Mouse (Mus musculus) lung, embryonic 15.5 days (tissue): ENCODE data around the gene Abtb2. TPM values are rescaled to one million over a fixed set of nuclear protein-coding genes. Genes with fewer than 3 reads are reported as not detected.

ENCODE experiments used
- ATAC-seq: fragments of 200-750 bp; cut with Nextera tagmentation; 2 replicates; pipeline ENCODE4 v1.8.0; 2017; ENCODE audit warnings: moderate number of reproducible peaks, borderline replicate concordance; ENCODE audit not compliant: low FRiP score, low TSS enrichment; ENCODE audit errors: extremely low read depth
- H3K27ac ChIP-seq: fragments of 300-500 bp; sonication (generic); 2 replicates; pipeline ENCODE4 v1.5.1; 2015; ENCODE audit warnings: moderate library complexity, mild to moderate bottlenecking, inconsistent platforms
- H3K27me3 ChIP-seq: fragments of 300-500 bp; sonication (generic); 2 replicates; pipeline ENCODE4 v1.6.1; 2015; ENCODE audit warnings: inconsistent platforms
- H3K36me3 ChIP-seq: fragments of 300-500 bp; sonication (generic); 2 replicates; pipeline ENCODE4 v1.6.1; 2015; ENCODE audit warnings: inconsistent platforms
- H3K4me1 ChIP-seq: fragments of 300-500 bp; sonication (generic); 2 replicates; pipeline ENCODE4 v1.6.1; 2015; ENCODE audit warnings: inconsistent platforms
- H3K4me2 ChIP-seq: fragments of 300-500 bp; sonication (generic); 2 replicates; pipeline ENCODE4 v1.6.1; 2015; ENCODE audit warnings: inconsistent platforms, mild to moderate bottlenecking, moderate library complexity
- H3K4me3 ChIP-seq: fragments of 300-500 bp; sonication (generic); 2 replicates; pipeline ENCODE4 v1.5.1; 2015; ENCODE audit warnings: mild to moderate bottlenecking, inconsistent platforms
- H3K9ac ChIP-seq: fragments of 300-500 bp; sonication (generic); 2 replicates; pipeline ENCODE4 v1.6.1; 2015; ENCODE audit warnings: inconsistent platforms
- H3K9me3 ChIP-seq: fragments of 300-500 bp; sonication (generic); 2 replicates; pipeline ENCODE4 v1.6.1; 2016; ENCODE audit warnings: inconsistent platforms
- WGBS: fragments of 180-500 bp; shearing (Covaris S2); methylation state at CpG from one replicate; pipeline ENCODE4 v1.1.7; 2015; 5-methylcytosine and 5-hydroxymethylcytosine counted together
- polyA plus RNA-seq: library from polyadenylated mRNA; unstranded; fragments of >200 nt; fragmentation: Nextera tagmentation; extraction: Ambion mirVana; gene quantifications from 2 replicates; pipeline ENCODE4 v1.2.1, GENCODE M21; 2015

The Abtb2 gene
- polyA plus RNA-seq, 1 experiment from 2014 or later: 8.5 TPM

DNA sequence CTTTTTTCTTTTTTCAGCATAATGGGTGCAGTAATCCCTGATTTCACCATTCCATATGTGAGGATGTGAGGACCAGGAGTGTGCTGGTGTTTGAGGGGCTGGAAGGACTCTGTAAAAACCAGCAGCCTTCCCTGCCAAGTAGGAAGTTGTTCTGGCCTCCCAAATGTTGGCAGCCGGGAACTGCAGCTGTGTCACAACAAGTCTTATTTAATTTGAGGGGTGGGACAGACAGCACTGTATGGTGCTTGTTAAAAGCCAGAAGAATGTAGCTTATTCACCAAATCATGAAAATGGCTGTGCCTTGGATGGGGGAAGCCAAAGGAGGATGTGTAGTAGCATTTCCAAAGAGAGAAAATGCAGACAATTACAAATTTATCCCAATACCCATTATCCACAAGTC lies 78.3 kb downstream of the Abtb2 start:
- 29% methylated on average over 1 of the region's 1 CpGs for WGBS
- no peak overlapping the region for H3K9ac ChIP-seq
- H3K4me2 ChIP-seq: no peak overlapping the region
- H3K36me3 ChIP-seq: no peaks in the 10 kb centered on the region
- no peak overlapping the region for H3K4me3 ChIP-seq
- no peaks in the 10 kb centered on the region for H3K27me3 ChIP-seq
- peaks cover 9% of the 10 kb centered on the region; the same call in 1 of the 2 replicates for H3K4me1 ChIP-seq
- no peak for ATAC-seq
- no peaks in the 10 kb centered on the region for H3K9me3 ChIP-seq
- no peak overlapping the region for H3K27ac ChIP-seq

- H3K27ac ChIP-seq: 0 out of 2 replicates have a peak overlapping the region, but pooled peaks have one; percentile 32
- ATAC-seq: peak; percentile 31; the same call in 1 of the 2 replicates
- WGBS: 24% methylated on average over 2 of the region's 2 CpGs
These were observed 84.3 kb downstream of the Abtb2 start for GRCm38 (mm10) chr2:103650314-103650879.

GRCm38 (mm10) chr2:103652121-103652520 lies 86.0 kb downstream of the Abtb2 start:
- no peak overlapping the region for H3K27ac ChIP-seq
- H3K4me3 ChIP-seq: no peak overlapping the region
- H3K27me3 ChIP-seq: no peaks in the 10 kb centered on the region
- H3K9me3 ChIP-seq: no peaks in the 10 kb centered on the region
- 29% methylated on average over 4 of the region's 4 CpGs for WGBS
- peaks cover 8% of the 10 kb centered on the region for H3K4me1 ChIP-seq
- no peak overlapping the region for H3K4me2 ChIP-seq
- no peaks in the 10 kb centered on the region for H3K36me3 ChIP-seq
- no peak overlapping the region for H3K9ac ChIP-seq
- ATAC-seq: no peak

More at GRCm38 (mm10) chr2:103650314-103650879, 84.3 kb downstream of the Abtb2 start:
- Histone ChIP-seq H3K27me3 (no peaks in the 10 kb centered on the region), H3K4me3 (no peak overlapping the region), H3K9me3 (no peaks in the 10 kb centered on the region), H3K9ac (no peak overlapping the region), H3K4me1 (peaks cover under 1% of the 10 kb centered on the region), H3K4me2 (no peak overlapping the region), H3K36me3 (no peaks in the 10 kb centered on the region)

DNA sequence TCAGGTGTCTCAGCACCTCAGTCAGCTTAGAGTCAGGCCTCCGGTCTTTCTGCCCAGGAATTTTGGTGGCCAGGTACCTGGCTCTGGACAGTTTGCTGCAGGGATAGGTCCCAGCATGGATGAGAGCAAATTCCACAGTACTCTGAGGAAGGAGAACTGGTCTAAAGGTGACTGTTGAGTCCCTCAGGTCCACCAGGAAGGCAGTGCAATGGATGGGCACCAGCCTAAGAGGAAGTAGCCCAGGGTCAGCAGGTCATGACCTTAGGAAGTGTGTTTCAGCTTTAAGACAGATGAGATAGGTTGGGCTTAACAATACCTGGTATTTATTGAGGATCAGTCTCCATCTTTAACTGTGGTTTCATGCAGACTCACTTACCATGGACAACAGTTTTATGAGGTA lies 88.9 kb downstream of the Abtb2 start:
- Histone ChIP-seq H3K9me3 (no peaks in the 10 kb centered on the region), H3K4me2 (no peak overlapping the region), H3K27me3 (no peaks in the 10 kb centered on the region), H3K27ac (no peak overlapping the region), H3K4me3 (no peak overlapping the region), H3K4me1 (peaks cover 8% of the 10 kb centered on the region), H3K36me3 (no peaks in the 10 kb centered on the region), H3K9ac (no peak overlapping the region)
- no peak for ATAC-seq
- 82% methylated on average over 1 of the region's 1 CpGs for WGBS

DNA sequence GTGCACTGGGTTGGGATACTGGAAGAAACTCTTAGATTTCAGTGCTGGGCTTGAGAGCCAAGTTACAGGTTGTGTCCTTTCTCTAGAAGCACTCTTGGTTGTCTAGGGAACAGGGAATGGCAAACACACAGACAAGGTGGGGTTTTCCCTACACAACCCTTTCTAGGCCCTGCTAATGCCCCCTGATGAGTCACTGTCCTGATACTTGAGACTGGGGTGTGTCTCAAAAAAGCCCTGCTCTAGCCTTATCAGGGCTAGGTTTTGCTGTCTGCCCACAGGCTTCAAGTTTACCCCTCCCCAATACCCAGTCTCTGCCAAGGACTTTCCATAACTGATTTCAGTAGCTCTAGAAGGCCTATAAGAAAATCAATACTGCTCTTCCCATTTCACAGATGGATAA lies 89.9 kb downstream of the Abtb2 start:
- Histone ChIP-seq H3K36me3 (no peaks in the 10 kb centered on the region), H3K4me1 (peaks cover 8% of the 10 kb centered on the region), H3K9me3 (no peaks in the 10 kb centered on the region), H3K4me2 (no peak overlapping the region), H3K9ac (no peak overlapping the region), H3K4me3 (no peak overlapping the region), H3K27ac (no peak overlapping the region), H3K27me3 (no peaks in the 10 kb centered on the region)
- ATAC-seq: no peak

- no peaks in the 10 kb centered on the region for H3K9me3 ChIP-seq
- ATAC-seq: no peak
- peaks cover 13% of the 10 kb centered on the region for H3K4me1 ChIP-seq
- no peak overlapping the region for H3K27ac ChIP-seq
- no peak overlapping the region for H3K9ac ChIP-seq
- H3K36me3 ChIP-seq: no peaks in the 10 kb centered on the region
- no peak overlapping the region for H3K4me2 ChIP-seq
- H3K4me3 ChIP-seq: no peak overlapping the region
- WGBS: 64% methylated on average over 4 of the region's 4 CpGs
- no peaks in the 10 kb centered on the region for H3K27me3 ChIP-seq
These were observed 93.1 kb downstream of the Abtb2 start for GRCm38 (mm10) chr2:103659167-103659566.

DNA sequence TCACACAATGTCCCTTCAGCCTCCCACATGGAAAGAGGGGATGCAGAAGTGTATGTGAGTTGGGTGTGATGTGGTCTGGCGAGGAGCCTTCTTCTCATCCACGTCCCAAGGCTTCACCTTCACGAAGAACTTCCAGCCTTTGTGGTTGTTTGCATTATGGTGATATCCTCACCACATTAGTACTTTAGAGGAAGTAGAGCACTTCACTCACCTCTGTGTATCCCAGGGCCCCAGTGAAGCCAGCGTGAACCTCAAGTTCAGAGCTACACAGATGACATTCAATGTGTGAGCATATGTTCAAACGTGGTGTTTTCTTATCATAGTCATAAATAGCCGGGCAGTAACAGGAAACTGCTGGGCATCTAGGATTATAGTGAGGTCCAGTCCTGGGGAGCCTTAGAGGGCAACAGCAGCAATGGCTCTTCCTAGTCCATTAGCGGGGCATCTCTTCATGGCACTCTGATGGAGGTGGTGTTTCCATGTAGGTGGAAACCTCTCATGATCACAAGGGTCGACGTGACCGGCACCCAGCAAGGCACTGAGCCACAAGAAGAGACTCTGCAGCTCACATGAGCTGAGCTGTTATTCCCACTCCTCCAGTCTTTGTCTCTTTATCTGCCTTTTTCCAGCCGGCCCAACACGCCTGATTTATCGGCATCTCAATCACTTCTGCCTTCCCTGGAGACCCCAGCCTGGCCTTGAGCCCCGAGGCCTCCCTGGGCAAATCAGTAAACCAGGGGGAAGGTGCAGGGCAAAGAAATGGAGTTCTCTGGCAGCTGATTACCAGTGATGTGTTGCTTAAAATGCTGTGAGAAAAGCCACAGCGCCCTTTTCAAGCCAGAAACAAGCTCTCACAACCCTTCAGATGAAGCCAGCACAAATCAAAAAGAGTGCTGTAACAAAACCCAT lies 93.8 kb downstream of the Abtb2 start:
- ATAC-seq: no peak
- Histone ChIP-seq H3K27me3 (no peaks in the 10 kb centered on the region), H3K9me3 (no peaks in the 10 kb centered on the region), H3K4me1 (peaks cover 13% of the 10 kb centered on the region), H3K9ac (no peak overlapping the region), H3K36me3 (no peaks in the 10 kb centered on the region), H3K27ac (no peak overlapping the region), H3K4me2 (no peak overlapping the region), H3K4me3 (no peak overlapping the region)
- 68% methylated on average over 15 of the region's 15 CpGs for WGBS

GRCm38 (mm10) chr2:103661696-103662095 lies 95.6 kb downstream of the Abtb2 start:
- Histone ChIP-seq H3K27me3 (no peaks in the 10 kb centered on the region), H3K36me3 (no peaks in the 10 kb centered on the region), H3K9me3 (no peaks in the 10 kb centered on the region), H3K4me1 (peaks cover 5% of the 10 kb centered on the region; the same call in 1 of the 2 replicates), H3K27ac (no peak overlapping the region), H3K9ac (no peak overlapping the region), H3K4me2 (no peak overlapping the region), H3K4me3 (no peak overlapping the region)
- ATAC-seq: no peak
- 41% methylated on average over 1 of the region's 1 CpGs for whole genome bisulfite sequencing

GRCm38 (mm10) chr2:103662121-103662520 lies 96.0 kb downstream of the Abtb2 start:
- WGBS: 60% methylated on average over 4 of the region's 4 CpGs
- no peaks in the 10 kb centered on the region for H3K27me3 ChIP-seq
- no peak overlapping the region for H3K27ac ChIP-seq
- peaks cover 5% of the 10 kb centered on the region; the same call in 1 of the 2 replicates for H3K4me1 ChIP-seq
- ATAC-seq: no peak
- H3K4me3 ChIP-seq: no peak overlapping the region
- H3K36me3 ChIP-seq: no peaks in the 10 kb centered on the region
- H3K9ac ChIP-seq: no peak overlapping the region
- no peak overlapping the region for H3K4me2 ChIP-seq
- no peaks in the 10 kb centered on the region for H3K9me3 ChIP-seq

DNA sequence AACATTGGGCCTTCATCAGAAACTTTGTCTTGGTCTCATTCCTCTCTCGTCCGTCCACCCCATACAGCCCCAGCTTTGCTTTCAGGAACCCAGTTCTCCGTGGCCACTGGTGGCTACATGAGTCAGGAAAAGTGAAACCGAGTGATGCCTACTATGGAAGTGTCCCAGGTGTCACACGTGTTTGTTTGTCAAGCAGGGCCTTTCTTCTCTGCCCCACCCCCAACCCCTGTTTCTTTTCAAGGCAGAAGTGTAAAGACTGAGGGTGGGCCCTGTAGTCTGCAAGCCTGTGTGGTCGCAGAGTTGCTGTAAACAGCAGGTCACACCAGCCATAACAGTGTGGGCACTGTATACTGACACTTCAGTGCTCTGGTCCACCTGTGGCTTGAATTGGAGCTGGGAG lies 98.2 kb downstream of the Abtb2 start:
- H3K27me3 ChIP-seq: no peaks in the 10 kb centered on the region
- H3K9me3 ChIP-seq: no peaks in the 10 kb centered on the region
- H3K4me1 ChIP-seq: peaks cover 14% of the 10 kb centered on the region
- no peak overlapping the region for H3K4me3 ChIP-seq
- ATAC-seq: no peak
- H3K4me2 ChIP-seq: no peak overlapping the region
- H3K27ac ChIP-seq: no peak overlapping the region
- no peak overlapping the region for H3K9ac ChIP-seq
- no peaks in the 10 kb centered on the region for H3K36me3 ChIP-seq
- 45% methylated on average over 6 of the region's 6 CpGs for WGBS

- H3K27me3 ChIP-seq: no peaks in the 10 kb centered on the region
- peak; percentile 59; the same call in 1 of the 2 replicates for ATAC-seq
- no peak overlapping the region for H3K27ac ChIP-seq
- no peak overlapping the region for H3K9ac ChIP-seq
- no peak overlapping the region for H3K4me2 ChIP-seq
- no peaks in the 10 kb centered on the region for H3K36me3 ChIP-seq
- H3K4me3 ChIP-seq: no peak overlapping the region
- peaks cover 9% of the 10 kb centered on the region for H3K4me1 ChIP-seq
- H3K9me3 ChIP-seq: no peaks in the 10 kb centered on the region
- WGBS: 61% methylated on average over 8 of the region's 8 CpGs
These were observed 102.1 kb downstream of the Abtb2 start for GRCm38 (mm10) chr2:103667962-103668815.
